Mouse (Mus musculus): ENCODE results near the gene H2-DMb2.
A peak's percentile ranks its signal among the peaks of the same experiment; 100 is the strongest.

The H2-DMb2 gene

DNA sequence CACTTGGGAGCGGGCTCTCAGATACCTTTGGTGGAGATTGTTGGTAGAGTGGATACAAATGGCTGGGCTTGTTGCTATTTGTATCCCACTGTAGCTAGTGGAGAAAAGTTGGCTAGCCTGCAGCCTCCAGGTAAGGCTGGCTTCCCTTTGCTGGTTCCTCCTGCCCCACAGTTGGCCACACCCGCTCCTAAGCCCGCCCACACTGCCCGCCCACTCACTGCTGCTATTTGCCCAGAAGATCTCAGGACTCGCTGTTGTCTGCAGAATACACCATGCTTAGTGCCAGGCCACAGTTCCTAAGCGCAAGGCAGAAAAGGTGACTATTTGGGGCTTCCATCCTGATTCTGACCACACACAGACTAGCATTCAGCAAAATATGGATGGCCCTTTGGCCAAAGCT lies 15.6 kb upstream of the H2-DMb2 start:
- Histone ChIP-seq H3K4me1 (replicated peaks; ENCODE audit: low read depth, low read length) (peaks cover 67% of the 10 kb centered on the region), H3K9me3 (ENCODE audit: low read length) (no peaks in the 10 kb centered on the region), H3K27me3 (ENCODE audit: insufficient read depth, low read length) (peaks cover 12% of the 10 kb centered on the region; the same call in 1 of the 2 replicates), H3K36me3 (ENCODE audit: insufficient read depth, low read length) (peaks cover 5% of the 10 kb centered on the region; the same call in 1 of the 2 replicates), H3K4me3 (replicated peaks; ENCODE audit: low read length) (peak overlapping the region; percentile 5; the same call in 1 of the 2 replicates)
- TF ChIP-seq CTCF (conservative IDR thresholded peaks at IDR 0.05; ENCODE audit: low read length), result no peak
- TF ChIP-seq NANOG (IDR thresholded peaks at IDR 0.05; ENCODE audit: borderline replicate concordance, low read length), result no peak
- TF ChIP-seq POU5F1 (IDR thresholded peaks at IDR 0.05; ENCODE audit: borderline replicate concordance, low read length), result no peak

DNA sequence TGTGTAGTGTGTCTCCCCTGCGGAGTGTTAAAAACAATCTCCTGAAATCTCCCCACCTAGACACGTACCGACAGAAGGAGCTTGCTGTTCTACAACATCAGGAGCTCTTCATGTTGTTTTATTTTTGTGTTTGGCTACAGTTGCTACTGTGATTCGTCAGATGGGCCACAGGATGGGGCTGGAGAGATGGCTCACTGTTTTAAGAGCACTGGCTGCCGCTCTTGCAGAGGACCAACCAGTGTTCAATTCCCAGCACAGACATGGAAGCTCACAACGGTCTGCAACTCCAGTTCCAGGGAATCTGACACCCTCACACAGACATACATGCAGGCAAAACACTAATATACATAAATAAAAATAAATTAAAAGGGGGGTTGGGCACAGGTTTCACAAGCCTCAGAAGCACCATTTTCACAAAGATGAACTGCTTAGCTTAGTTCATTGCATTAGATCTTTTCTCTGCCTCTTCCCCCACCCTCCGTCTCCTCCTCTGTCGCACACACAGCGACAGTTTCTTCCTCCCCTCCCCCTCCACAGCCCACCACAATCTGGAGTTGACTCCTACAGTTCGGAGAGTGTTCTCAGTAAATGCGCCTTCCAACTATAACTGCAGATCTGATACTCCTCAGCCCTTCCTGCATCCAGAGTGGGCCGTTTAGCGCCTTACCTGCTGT lies 14.7 kb upstream of the H2-DMb2 start:
- no peaks in the 10 kb centered on the region for H3K9me3 ChIP-seq (ENCODE audit: low read length)
- peaks cover 63% of the 10 kb centered on the region for H3K4me1 ChIP-seq (replicated peaks; ENCODE audit: low read depth, low read length)
- H3K27me3 ChIP-seq (ENCODE audit: insufficient read depth, low read length), result peaks cover 12% of the 10 kb centered on the region; the same call in 1 of the 2 replicates
- peaks cover 5% of the 10 kb centered on the region; the same call in 1 of the 2 replicates for H3K36me3 ChIP-seq (ENCODE audit: insufficient read depth, low read length)
- H3K4me3 ChIP-seq (replicated peaks; ENCODE audit: low read length), result peak overlapping the region; percentile 33
- no peak for TF ChIP-seq CTCF (conservative IDR thresholded peaks at IDR 0.05; ENCODE audit: low read length)
- no peak for TF ChIP-seq POU5F1 (IDR thresholded peaks at IDR 0.05; ENCODE audit: borderline replicate concordance, low read length)

DNA sequence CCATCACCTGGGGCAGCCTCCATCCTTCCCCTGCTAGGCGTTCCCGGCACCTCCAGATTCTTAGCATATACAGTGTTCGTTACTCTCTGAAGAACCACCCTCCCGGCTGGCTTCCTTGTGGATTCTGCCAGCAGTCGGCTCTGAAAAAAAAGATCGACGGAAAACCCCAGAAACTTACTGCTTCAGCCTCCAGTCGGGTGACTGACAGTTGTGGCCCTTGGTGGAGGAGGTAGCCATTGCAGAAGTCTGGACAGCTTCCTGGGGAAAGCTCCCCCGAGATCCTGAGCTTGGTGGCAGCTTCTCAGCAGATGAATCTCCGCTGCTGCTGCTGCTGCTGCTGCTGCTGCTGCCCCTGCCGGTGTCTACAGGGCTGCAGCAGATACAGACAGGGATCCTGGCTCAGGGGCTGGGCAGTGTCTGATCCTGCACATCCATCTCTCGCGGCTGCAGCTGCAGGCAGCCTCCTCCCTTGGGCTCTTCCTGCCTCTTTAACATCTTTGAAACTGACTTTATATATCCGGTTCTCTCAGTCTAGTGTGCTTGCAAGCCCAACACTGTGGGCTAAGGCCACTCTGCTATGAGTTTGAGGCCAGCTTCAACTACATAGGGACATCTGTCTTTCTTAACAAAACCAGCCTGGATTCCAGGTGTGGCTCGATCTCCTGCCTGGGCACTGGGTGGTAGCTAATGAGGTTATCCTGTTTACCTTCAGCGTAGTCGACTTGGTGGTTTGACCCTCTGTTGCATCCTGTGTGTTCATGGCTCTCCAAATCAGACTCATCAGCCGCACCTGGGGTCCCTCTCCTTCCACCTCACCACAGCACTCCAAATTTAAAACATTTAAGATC lies 13.9 kb upstream of the H2-DMb2 start:
- TF ChIP-seq POU5F1 (IDR thresholded peaks at IDR 0.05; ENCODE audit: borderline replicate concordance, low read length), result no peak
- no peak for TF ChIP-seq NANOG (IDR thresholded peaks at IDR 0.05; ENCODE audit: borderline replicate concordance, low read length)
- no peaks in the 10 kb centered on the region for H3K9me3 ChIP-seq (ENCODE audit: low read length)
- peaks cover 5% of the 10 kb centered on the region; the same call in 1 of the 2 replicates for H3K36me3 ChIP-seq (ENCODE audit: insufficient read depth, low read length)
- H3K27me3 ChIP-seq (ENCODE audit: insufficient read depth, low read length), result peaks cover 12% of the 10 kb centered on the region; the same call in 1 of the 2 replicates
- peaks cover 55% of the 10 kb centered on the region for H3K4me1 ChIP-seq (replicated peaks; ENCODE audit: low read depth, low read length)
- peak overlapping the region; percentile 33 for H3K4me3 ChIP-seq (replicated peaks; ENCODE audit: low read length)

DNA sequence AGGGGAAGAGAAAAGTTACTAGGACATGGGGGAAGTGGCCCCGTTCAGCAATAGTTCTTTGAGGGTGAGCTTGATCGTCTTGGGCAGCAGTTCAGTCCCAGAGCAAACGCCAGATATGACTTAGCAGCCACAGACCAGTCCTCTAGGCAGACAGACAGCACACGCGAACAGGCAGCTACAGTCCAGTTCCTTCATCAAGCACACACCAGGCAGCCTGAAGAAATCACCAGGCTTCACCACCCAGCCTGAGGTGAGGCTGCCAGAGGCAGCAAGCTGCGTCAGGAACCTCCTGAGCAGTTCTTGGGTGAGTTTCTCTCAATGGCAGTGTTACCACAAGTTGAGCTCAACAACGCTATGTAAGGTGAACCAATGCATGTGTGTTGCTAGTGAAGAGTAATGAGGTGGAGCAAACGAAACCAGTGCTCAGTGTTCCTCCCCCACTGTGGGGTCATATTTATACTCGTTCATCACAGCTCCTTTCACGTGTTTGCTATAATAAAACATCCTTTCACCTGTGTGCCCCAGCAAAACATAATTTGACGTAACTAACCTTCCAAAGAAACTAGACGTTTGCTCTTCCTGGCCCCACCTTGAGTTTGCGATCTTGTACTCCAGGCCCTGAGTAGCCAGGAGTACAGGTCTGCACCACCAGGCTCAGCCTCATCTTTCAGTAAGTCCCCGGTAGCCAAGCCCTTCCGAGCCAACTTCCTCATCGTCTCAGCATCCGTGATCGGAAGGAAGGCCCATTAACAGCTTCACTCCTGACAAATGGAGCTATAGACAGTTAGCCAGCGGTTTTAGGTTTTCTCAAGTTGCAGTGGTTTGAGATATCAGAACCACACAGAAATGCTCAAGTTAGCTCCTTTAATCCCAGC lies 12.8 kb upstream of the H2-DMb2 start:
- no peak overlapping the region for H3K4me3 ChIP-seq (replicated peaks; ENCODE audit: low read length)
- peaks cover 12% of the 10 kb centered on the region; the same call in 1 of the 2 replicates for H3K27me3 ChIP-seq (ENCODE audit: insufficient read depth, low read length)
- H3K4me1 ChIP-seq (replicated peaks; ENCODE audit: low read depth, low read length), result peaks cover 54% of the 10 kb centered on the region
- no peaks in the 10 kb centered on the region for H3K9me3 ChIP-seq (ENCODE audit: low read length)
- no peak for TF ChIP-seq CTCF (conservative IDR thresholded peaks at IDR 0.05; ENCODE audit: low read length)
- no peak for TF ChIP-seq NANOG (IDR thresholded peaks at IDR 0.05; ENCODE audit: borderline replicate concordance, low read length)
- TF ChIP-seq POU5F1 (IDR thresholded peaks at IDR 0.05; ENCODE audit: borderline replicate concordance, low read length), result no peak
- peaks cover 5% of the 10 kb centered on the region; the same call in 1 of the 2 replicates for H3K36me3 ChIP-seq (ENCODE audit: insufficient read depth, low read length)

DNA sequence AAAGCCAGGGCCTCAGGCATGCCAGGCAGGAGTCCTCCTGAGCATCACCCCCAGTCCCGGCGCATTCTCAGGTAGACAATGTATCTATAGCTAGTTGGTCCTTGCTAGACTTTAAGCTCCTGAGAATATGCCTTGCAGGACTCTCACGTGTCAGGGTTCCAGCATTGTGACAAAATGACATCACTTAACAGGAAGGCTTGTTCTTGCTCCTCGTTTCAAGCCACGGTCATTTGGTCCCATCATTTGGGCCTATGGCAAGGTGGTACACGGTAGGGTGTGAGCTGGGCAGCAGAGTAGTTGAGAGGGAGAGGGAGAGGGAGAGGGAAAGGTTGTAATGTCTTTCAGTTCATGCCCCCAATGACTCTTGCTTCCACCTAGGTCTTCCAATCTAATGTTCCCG lies 11.2 kb upstream of the H2-DMb2 start:
- Histone ChIP-seq H3K9me3 (ENCODE audit: low read length) (no peaks in the 10 kb centered on the region), H3K4me3 (replicated peaks; ENCODE audit: low read length) (no peak overlapping the region), H3K27me3 (ENCODE audit: insufficient read depth, low read length) (peaks cover 24% of the 10 kb centered on the region), H3K36me3 (ENCODE audit: insufficient read depth, low read length) (no peaks in the 10 kb centered on the region), H3K4me1 (replicated peaks; ENCODE audit: low read depth, low read length) (peaks cover 53% of the 10 kb centered on the region)
- TF ChIP-seq CTCF (conservative IDR thresholded peaks at IDR 0.05; ENCODE audit: low read length), result no peak
- no peak for TF ChIP-seq NANOG (IDR thresholded peaks at IDR 0.05; ENCODE audit: borderline replicate concordance, low read length)
- no peak for TF ChIP-seq POU5F1 (IDR thresholded peaks at IDR 0.05; ENCODE audit: borderline replicate concordance, low read length)

DNA sequence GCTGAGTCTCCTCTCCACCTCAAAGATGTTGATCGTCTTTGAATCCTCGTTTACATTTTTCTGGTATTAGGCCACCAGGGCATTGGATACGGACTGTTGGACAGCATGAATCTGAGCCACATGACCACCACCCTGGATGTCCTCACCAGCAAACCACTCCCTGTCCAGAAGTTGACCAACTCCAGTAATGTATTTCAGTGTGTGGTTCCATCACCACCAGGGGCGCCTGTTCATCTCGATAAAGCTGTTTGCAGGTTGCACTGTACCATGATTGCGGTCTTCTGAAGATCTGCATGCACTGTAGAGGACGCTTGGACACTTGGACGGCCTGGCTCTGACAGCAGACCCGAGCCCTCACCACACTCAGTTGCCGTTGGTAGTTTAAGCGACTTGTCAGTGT lies 9.8 kb upstream of the H2-DMb2 start:
- peaks cover 53% of the 10 kb centered on the region for H3K4me1 ChIP-seq (replicated peaks; ENCODE audit: low read depth, low read length)
- TF ChIP-seq CTCF (conservative IDR thresholded peaks at IDR 0.05; ENCODE audit: low read length), result peak; percentile 16
- TF ChIP-seq NANOG (IDR thresholded peaks at IDR 0.05; ENCODE audit: borderline replicate concordance, low read length), result no peak
- H3K4me3 ChIP-seq (replicated peaks; ENCODE audit: low read length), result no peak overlapping the region
- H3K9me3 ChIP-seq (ENCODE audit: low read length), result no peaks in the 10 kb centered on the region
- no peaks in the 10 kb centered on the region for H3K36me3 ChIP-seq (ENCODE audit: insufficient read depth, low read length)
- H3K27me3 ChIP-seq (ENCODE audit: insufficient read depth, low read length), result peaks cover 38% of the 10 kb centered on the region

DNA sequence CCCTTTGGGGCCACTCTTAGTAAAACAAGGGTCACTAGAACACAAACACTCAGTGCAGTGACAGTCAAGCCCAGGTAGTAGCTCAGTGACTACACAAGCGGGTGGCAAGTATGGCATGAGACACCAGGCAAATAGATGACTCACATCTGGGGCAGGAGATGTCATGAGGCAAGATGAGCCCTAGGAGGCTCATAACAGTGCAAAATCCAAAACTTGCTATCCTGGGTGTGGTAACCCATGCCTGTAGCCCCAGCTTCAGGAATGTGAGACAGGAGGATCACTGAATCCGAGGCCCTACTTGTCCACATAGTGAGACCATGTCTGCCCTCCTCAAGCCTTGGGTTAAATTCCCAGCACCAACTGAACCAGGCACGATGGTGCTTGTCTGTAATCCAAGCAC lies 8.7 kb upstream of the H2-DMb2 start:
- H3K4me3 ChIP-seq (replicated peaks; ENCODE audit: low read length), result no peak overlapping the region
- TF ChIP-seq NANOG (IDR thresholded peaks at IDR 0.05; ENCODE audit: borderline replicate concordance, low read length) (no peak), POU5F1 (IDR thresholded peaks at IDR 0.05; ENCODE audit: borderline replicate concordance, low read length) (no peak), CTCF (conservative IDR thresholded peaks at IDR 0.05; ENCODE audit: low read length) (no peak)
- no peaks in the 10 kb centered on the region for H3K36me3 ChIP-seq (ENCODE audit: insufficient read depth, low read length)
- H3K4me1 ChIP-seq (replicated peaks; ENCODE audit: low read depth, low read length), result peaks cover 53% of the 10 kb centered on the region
- peaks cover 47% of the 10 kb centered on the region for H3K27me3 ChIP-seq (ENCODE audit: insufficient read depth, low read length)
- H3K9me3 ChIP-seq (ENCODE audit: low read length), result no peaks in the 10 kb centered on the region
